Mouse (Mus musculus) spleen, postnatal 10 days (tissue): ENCODE results near the gene Pfkl.
"Not testable (repeated sequence)": the region's sequence is repeated elsewhere in the genome, so short reads cannot be mapped to it uniquely, and the experiment has no call there.

Experiments used
- DNase-seq, 2 experiments: peaks; one replicate each; pipeline ENCODE4 v3.0.0; 2021 to 2022; ENCODE audit warnings: low spot score in 2 of 2

The Pfkl gene

GRCm38 (mm10) chr10:78012661-78013495 lies 3.0 kb upstream of the Pfkl start:
- no peak for DNase-seq

- not testable (repeated sequence) for DNase-seq
Measured at GRCm38 (mm10) chr10:78011116-78011515, 1.2 kb upstream of the Pfkl start.

GRCm38 (mm10) chr10:78010335-78010734 lies 452 bp upstream of the Pfkl start:
- DNase-seq = no peak

GRCm38 (mm10) chr10:78009184-78009944 lies 519 bp downstream of the Pfkl start:
- DNase-seq = peak; percentile 94 to 99

GRCm38 (mm10) chr10:78008169-78008568 lies 1.7 kb downstream of the Pfkl start:
- DNase-seq = no peak

GRCm38 (mm10) chr10:78007203-78007602 lies 2.7 kb downstream of the Pfkl start:
- DNase-seq = no peak

GRCm38 (mm10) chr10:78005791-78006438 lies 4.0 kb downstream of the Pfkl start:
- no peak for DNase-seq

- no peak for DNase-seq
Measured at GRCm38 (mm10) chr10:78004479-78005100, 5.3 kb downstream of the Pfkl start.

- no peak for DNase-seq
Measured at GRCm38 (mm10) chr10:78002316-78002715, 7.6 kb downstream of the Pfkl start.

GRCm38 (mm10) chr10:78001796-78002195 lies 8.1 kb downstream of the Pfkl start:
- no peak for DNase-seq

- no peak for DNase-seq
Measured at GRCm38 (mm10) chr10:78000200-78000599, 9.7 kb downstream of the Pfkl start.

- DNase-seq = no peak
Measured at GRCm38 (mm10) chr10:77995639-77996038, 14.2 kb downstream of the Pfkl start.

- no peak for DNase-seq
Measured at GRCm38 (mm10) chr10:77985775-77986174, 24.1 kb downstream of the Pfkl start.

- peak; percentile 67 to 83 for DNase-seq
Measured at GRCm38 (mm10) chr10:77984660-77985059, 25.2 kb downstream of the Pfkl start.

GRCm38 (mm10) chr10:77978351-77979350 lies 31.2 kb downstream of the Pfkl start, which contains the start of gene 1810043G02Rik:
1810043G02Rik (plus strand) TSS chr10:77978524.
- peak; percentile 100 for DNase-seq

GRCm38 (mm10) chr10:77976458-77977150 lies 33.3 kb downstream of the Pfkl start:
- DNase-seq = no peak

GRCm38 (mm10) chr10:77975653-77976052 lies 34.2 kb downstream of the Pfkl start:
- DNase-seq = no peak

- no peak for DNase-seq
Measured at GRCm38 (mm10) chr10:77974811-77975210, 35.1 kb downstream of the Pfkl start.

GRCm38 (mm10) chr10:77974323-77974722 lies 35.6 kb downstream of the Pfkl start:
- DNase-seq = no peak
